Mouse (Mus musculus): ENCODE results near the gene Gabrr1. TPM values are rescaled to one million over a fixed set of nuclear protein-coding genes. Genes with fewer than 3 reads are reported as not detected.
A peak's percentile ranks its signal among the peaks of the same experiment; 100 is the strongest.
"Not testable (repeated sequence)": the region's sequence is repeated elsewhere in the genome, so short reads cannot be mapped to it uniquely, and the experiment has no call there.

The Gabrr1 gene
- 0.23 and 0.24 TPM in 2 replicates for polyA plus RNA-seq (2014; fragmentation: Nextera tagmentation; extraction: Ambion mirVana)

GRCm38 (mm10) chr4:33132221-33132620 lies at the start of gene Gabrr1:
Gabrr1 (plus strand) TSS chr4:33132521.
- Histone ChIP-seq H3K36me3 (replicated peaks; ENCODE audit: control insufficient read depth, insufficient read depth) (no peaks in the 10 kb centered on the region), H3K4me1 (replicated peaks; ENCODE audit: control insufficient read depth, insufficient read depth, low read length) (no peaks in the 10 kb centered on the region), H3K9me3 (ENCODE audit: control insufficient read depth, low read length) (no peaks in the 10 kb centered on the region), H3K27ac (no peak within 1 kb of the TSS), H3K4me2 (replicated peaks) (no peak within 1 kb of the TSS), H3K4me3 (replicated peaks; ENCODE audit: low read length) (no peak within 1 kb of the TSS), H3K27me3 (ENCODE audit: control insufficient read depth, insufficient read depth, low read length) (no peaks in the 10 kb centered on the region), H3K9ac (no peak within 1 kb of the TSS)
- DNase-seq (ENCODE audit: low spot score) (no peak), ATAC-seq (ENCODE audit: low FRiP score) (no peak)
- 76% methylated on average over 11 of the region's 11 CpGs for WGBS

DNA sequence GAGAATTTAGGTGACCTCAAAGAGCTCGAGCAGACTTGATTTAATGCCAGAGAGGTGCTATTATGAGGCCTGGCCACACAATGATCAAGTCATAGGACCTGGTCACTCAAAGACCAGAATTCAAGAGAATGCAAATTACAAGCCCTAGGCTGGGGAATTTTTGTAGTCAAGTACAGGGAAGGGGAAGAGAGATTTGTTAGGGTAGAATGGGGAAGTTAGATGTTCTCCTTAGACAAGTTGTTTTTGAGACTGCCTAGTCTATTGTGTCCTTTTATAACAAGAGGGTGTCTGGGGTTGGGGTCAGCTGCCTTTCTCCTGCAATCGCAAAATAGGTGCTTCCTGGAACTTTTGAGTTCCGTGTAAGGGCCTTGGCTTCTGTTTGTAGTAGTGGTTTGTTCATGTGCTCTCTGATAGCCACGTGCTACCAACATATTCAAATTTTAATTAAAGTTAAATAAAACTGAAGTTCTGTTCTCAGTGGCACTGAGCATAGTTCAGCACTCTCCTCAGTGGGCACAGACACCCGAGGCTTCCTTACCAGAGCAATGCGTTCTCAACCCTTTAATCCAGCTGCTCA lies 33.1 kb upstream of the Gabrr1 start:
- no peaks in the 10 kb centered on the region for H3K36me3 ChIP-seq (replicated peaks; ENCODE audit: control insufficient read depth, insufficient read depth)
- no peak overlapping the region for H3K9ac ChIP-seq
- no peaks in the 10 kb centered on the region for H3K9me3 ChIP-seq (ENCODE audit: control insufficient read depth, low read length)
- WGBS, result 87% methylated on average over 6 of the region's 6 CpGs
- no peak overlapping the region for H3K27ac ChIP-seq
- ATAC-seq (ENCODE audit: low FRiP score) (no peak), DNase-seq (ENCODE audit: low spot score) (no peak)
- no peaks in the 10 kb centered on the region for H3K4me1 ChIP-seq (replicated peaks; ENCODE audit: control insufficient read depth, insufficient read depth, low read length)
- H3K4me3 ChIP-seq (replicated peaks; ENCODE audit: low read length), result no peak overlapping the region
- no peak overlapping the region for H3K4me2 ChIP-seq (replicated peaks)
- H3K27me3 ChIP-seq (ENCODE audit: control insufficient read depth, insufficient read depth, low read length), result no peaks in the 10 kb centered on the region

GRCm38 (mm10) chr4:33109720-33110458 lies 22.4 kb upstream of the Gabrr1 start:
- Histone ChIP-seq H3K4me2 (replicated peaks) (no peak overlapping the region), H3K36me3 (replicated peaks; ENCODE audit: control insufficient read depth, insufficient read depth) (no peaks in the 10 kb centered on the region), H3K27me3 (ENCODE audit: control insufficient read depth, insufficient read depth, low read length) (no peaks in the 10 kb centered on the region), H3K9ac (no peak overlapping the region), H3K4me3 (replicated peaks; ENCODE audit: low read length) (no peak overlapping the region), H3K27ac (no peak overlapping the region), H3K4me1 (replicated peaks; ENCODE audit: control insufficient read depth, insufficient read depth, low read length) (no peaks in the 10 kb centered on the region), H3K9me3 (ENCODE audit: control insufficient read depth, low read length) (no peaks in the 10 kb centered on the region; the same call in 1 of the 2 replicates)
- DNase-seq (ENCODE audit: low spot score) (no peak), ATAC-seq (ENCODE audit: low FRiP score) (no peak)
- WGBS, result 90% methylated on average over 14 of the region's 14 CpGs

GRCm38 (mm10) chr4:33110845-33111244 lies 21.5 kb upstream of the Gabrr1 start:
- Histone ChIP-seq H3K27ac (no peak overlapping the region), H3K9ac (no peak overlapping the region), H3K27me3 (ENCODE audit: control insufficient read depth, insufficient read depth, low read length) (no peaks in the 10 kb centered on the region), H3K9me3 (ENCODE audit: control insufficient read depth, low read length) (no peaks in the 10 kb centered on the region; the same call in 1 of the 2 replicates), H3K4me2 (replicated peaks) (no peak overlapping the region), H3K4me1 (replicated peaks; ENCODE audit: control insufficient read depth, insufficient read depth, low read length) (no peaks in the 10 kb centered on the region), H3K36me3 (replicated peaks; ENCODE audit: control insufficient read depth, insufficient read depth) (no peaks in the 10 kb centered on the region), H3K4me3 (replicated peaks; ENCODE audit: low read length) (no peak overlapping the region)
- DNase-seq (ENCODE audit: low spot score) (no peak), ATAC-seq (ENCODE audit: low FRiP score) (no peak)
- WGBS, result 84% methylated on average over 7 of the region's 7 CpGs

DNA sequence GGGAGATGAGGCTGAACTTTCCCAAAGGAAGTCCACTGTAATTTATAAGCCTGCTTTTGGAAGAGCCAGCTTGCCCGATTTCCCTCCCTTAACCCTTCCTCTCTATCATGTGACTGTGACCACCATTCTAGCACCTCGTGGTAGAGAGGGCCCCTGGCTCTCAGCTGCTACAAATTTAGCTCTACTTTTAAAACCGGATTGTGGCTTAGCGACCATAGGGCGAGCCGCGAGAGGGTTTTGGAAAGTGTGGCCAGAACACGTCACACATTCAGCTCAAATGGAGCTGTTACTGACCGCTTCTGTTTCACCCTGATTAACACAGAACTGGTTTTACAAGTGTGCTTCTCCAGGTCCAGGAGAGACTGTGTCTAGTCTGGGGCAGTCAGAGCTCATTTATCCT lies 21.0 kb upstream of the Gabrr1 start:
- no peaks in the 10 kb centered on the region for H3K27me3 ChIP-seq (ENCODE audit: control insufficient read depth, insufficient read depth, low read length)

GRCm38 (mm10) chr4:33112866-33113265 lies 19.5 kb upstream of the Gabrr1 start:
- H3K36me3 ChIP-seq (replicated peaks; ENCODE audit: control insufficient read depth, insufficient read depth); H3K9me3 ChIP-seq (ENCODE audit: control insufficient read depth, low read length); ATAC-seq (ENCODE audit: low FRiP score); H3K27ac ChIP-seq; H3K27me3 ChIP-seq (ENCODE audit: control insufficient read depth, insufficient read depth, low read length); H3K9ac ChIP-seq; H3K4me1 ChIP-seq (replicated peaks; ENCODE audit: control insufficient read depth, insufficient read depth, low read length); H3K4me3 ChIP-seq (replicated peaks; ENCODE audit: low read length); H3K4me2 ChIP-seq (replicated peaks); DNase-seq (ENCODE audit: low spot score): not testable (repeated sequence)
- WGBS, result 95% methylated on average over 9 of the region's 14 CpGs

More for the DNA sequence above, 21.0 kb upstream of the Gabrr1 start:
- ATAC-seq (ENCODE audit: low FRiP score) (no peak), DNase-seq (ENCODE audit: low spot score) (no peak)
- Histone ChIP-seq H3K4me1 (replicated peaks; ENCODE audit: control insufficient read depth, insufficient read depth, low read length) (no peaks in the 10 kb centered on the region), H3K9me3 (ENCODE audit: control insufficient read depth, low read length) (no peaks in the 10 kb centered on the region; the same call in 1 of the 2 replicates), H3K9ac (no peak overlapping the region), H3K36me3 (replicated peaks; ENCODE audit: control insufficient read depth, insufficient read depth) (no peaks in the 10 kb centered on the region), H3K4me2 (replicated peaks) (no peak overlapping the region), H3K27ac (no peak overlapping the region), H3K4me3 (replicated peaks; ENCODE audit: low read length) (no peak overlapping the region)
- 93% methylated on average over 9 of the region's 9 CpGs for WGBS

DNA sequence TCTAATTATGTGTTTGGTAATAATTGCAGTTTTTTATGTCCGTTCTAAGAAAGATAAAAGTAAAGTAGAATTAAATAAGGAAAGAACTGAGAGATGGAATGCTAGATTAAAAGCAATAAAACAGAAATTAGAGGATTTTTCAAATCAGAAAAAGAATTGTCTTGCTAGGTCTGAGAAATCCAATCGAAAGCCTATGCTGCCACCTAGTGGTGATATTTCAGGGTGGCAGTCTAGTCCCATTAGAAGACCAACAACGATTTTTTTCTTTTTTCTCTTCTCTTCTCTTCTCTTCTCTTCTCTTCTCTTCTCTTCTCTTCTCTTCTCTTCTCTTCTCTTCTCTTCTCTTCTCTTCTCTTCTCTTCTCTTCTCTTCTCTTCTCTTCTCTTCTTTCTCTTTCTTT lies 13.2 kb upstream of the Gabrr1 start:
- peak; percentile 95 for DNase-seq (ENCODE audit: low spot score)
- not testable (repeated sequence) for H3K27me3 ChIP-seq (ENCODE audit: control insufficient read depth, insufficient read depth, low read length); ATAC-seq (ENCODE audit: low FRiP score); H3K27ac ChIP-seq; H3K9me3 ChIP-seq (ENCODE audit: control insufficient read depth, low read length); H3K4me2 ChIP-seq (replicated peaks); H3K36me3 ChIP-seq (replicated peaks; ENCODE audit: control insufficient read depth, insufficient read depth); H3K4me1 ChIP-seq (replicated peaks; ENCODE audit: control insufficient read depth, insufficient read depth, low read length); H3K9ac ChIP-seq; H3K4me3 ChIP-seq (replicated peaks; ENCODE audit: low read length)
- 5% methylated on average over 3 of the region's 3 CpGs for WGBS

DNA sequence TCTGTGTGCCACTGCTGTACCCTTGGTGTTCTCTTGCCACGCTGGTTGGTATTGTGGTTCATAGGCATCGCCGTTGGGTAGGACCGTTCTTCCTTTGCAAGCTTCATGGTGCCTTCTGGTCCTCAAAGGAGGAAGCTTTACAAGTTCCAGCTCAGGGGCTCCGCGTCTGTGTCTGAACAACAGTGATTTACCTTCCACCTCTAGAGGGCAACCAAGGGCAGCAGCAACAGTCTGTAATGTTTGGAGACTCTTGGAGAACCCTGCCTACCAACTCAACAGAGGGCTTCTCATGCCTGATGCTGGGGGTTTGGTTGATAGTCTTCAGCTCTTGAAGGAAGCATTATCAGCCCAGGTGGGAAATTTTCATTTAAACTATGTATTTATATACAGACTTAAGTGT lies 7.8 kb upstream of the Gabrr1 start:
- no peak overlapping the region for H3K9ac ChIP-seq
- H3K4me1 ChIP-seq (replicated peaks; ENCODE audit: control insufficient read depth, insufficient read depth, low read length), result no peaks in the 10 kb centered on the region
- no peak overlapping the region for H3K4me3 ChIP-seq (replicated peaks; ENCODE audit: low read length)
- H3K27ac ChIP-seq, result no peak overlapping the region
- H3K9me3 ChIP-seq (ENCODE audit: control insufficient read depth, low read length), result no peaks in the 10 kb centered on the region
- ATAC-seq (ENCODE audit: low FRiP score), result no peak
- H3K36me3 ChIP-seq (replicated peaks; ENCODE audit: control insufficient read depth, insufficient read depth), result no peaks in the 10 kb centered on the region
- H3K4me2 ChIP-seq (replicated peaks), result no peak overlapping the region
- WGBS, result 82% methylated on average over 6 of the region's 6 CpGs
- H3K27me3 ChIP-seq (ENCODE audit: control insufficient read depth, insufficient read depth, low read length), result no peaks in the 10 kb centered on the region
- peak; percentile 37 for DNase-seq (ENCODE audit: low spot score)

DNA sequence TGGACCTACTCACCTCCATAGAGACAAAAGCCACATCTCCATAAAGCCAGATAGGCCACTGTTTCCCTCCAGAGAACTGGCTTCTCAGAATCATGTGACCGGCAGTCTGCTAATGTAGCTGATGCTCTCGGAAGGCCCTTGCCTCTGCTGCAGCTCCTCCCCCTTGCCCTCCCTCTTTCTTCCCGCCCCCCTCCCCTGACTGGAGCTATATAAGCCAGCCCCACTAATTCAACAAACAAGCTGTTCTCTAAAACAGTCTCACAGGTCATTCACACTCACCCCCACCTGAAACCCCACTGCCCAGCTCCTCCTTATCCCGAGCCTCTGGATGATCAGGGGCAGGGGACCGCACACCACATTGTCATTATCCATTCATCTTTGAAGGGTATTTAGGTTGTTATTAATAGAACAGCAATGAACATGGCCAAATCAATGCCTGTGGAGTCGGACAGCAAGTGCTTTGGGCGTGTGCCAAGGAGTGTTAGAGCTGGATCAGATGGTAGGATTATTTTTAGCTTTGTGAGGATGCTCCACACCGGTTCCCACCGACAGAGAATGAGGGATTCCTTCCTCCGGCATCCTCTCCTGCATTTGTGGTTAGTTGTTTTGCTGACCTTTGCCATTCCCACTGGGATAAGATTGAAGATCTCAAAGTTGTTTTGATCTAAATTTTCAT lies 6.8 kb upstream of the Gabrr1 start:
- H3K36me3 ChIP-seq (replicated peaks; ENCODE audit: control insufficient read depth, insufficient read depth), result no peaks in the 10 kb centered on the region

More for the DNA sequence above, 6.8 kb upstream of the Gabrr1 start:
- H3K27ac ChIP-seq, result no peak overlapping the region
- H3K4me3 ChIP-seq (replicated peaks; ENCODE audit: low read length), result no peak overlapping the region
- no peaks in the 10 kb centered on the region for H3K27me3 ChIP-seq (ENCODE audit: control insufficient read depth, insufficient read depth, low read length)
- WGBS, result 75% methylated on average over 10 of the region's 10 CpGs
- DNase-seq (ENCODE audit: low spot score) (no peak), ATAC-seq (ENCODE audit: low FRiP score) (no peak)
- no peaks in the 10 kb centered on the region for H3K4me1 ChIP-seq (replicated peaks; ENCODE audit: control insufficient read depth, insufficient read depth, low read length)
- H3K9ac ChIP-seq, result no peak overlapping the region
- H3K9me3 ChIP-seq (ENCODE audit: control insufficient read depth, low read length), result no peaks in the 10 kb centered on the region
- no peak overlapping the region for H3K4me2 ChIP-seq (replicated peaks)

All from hindbrain, embryonic 14.5 days (tissue).